Mouse (Mus musculus): ENCODE data around the gene Dstyk.
A peak's percentile ranks its signal among the peaks of the same experiment; 100 is the strongest.

Gene Dstyk

DNA sequence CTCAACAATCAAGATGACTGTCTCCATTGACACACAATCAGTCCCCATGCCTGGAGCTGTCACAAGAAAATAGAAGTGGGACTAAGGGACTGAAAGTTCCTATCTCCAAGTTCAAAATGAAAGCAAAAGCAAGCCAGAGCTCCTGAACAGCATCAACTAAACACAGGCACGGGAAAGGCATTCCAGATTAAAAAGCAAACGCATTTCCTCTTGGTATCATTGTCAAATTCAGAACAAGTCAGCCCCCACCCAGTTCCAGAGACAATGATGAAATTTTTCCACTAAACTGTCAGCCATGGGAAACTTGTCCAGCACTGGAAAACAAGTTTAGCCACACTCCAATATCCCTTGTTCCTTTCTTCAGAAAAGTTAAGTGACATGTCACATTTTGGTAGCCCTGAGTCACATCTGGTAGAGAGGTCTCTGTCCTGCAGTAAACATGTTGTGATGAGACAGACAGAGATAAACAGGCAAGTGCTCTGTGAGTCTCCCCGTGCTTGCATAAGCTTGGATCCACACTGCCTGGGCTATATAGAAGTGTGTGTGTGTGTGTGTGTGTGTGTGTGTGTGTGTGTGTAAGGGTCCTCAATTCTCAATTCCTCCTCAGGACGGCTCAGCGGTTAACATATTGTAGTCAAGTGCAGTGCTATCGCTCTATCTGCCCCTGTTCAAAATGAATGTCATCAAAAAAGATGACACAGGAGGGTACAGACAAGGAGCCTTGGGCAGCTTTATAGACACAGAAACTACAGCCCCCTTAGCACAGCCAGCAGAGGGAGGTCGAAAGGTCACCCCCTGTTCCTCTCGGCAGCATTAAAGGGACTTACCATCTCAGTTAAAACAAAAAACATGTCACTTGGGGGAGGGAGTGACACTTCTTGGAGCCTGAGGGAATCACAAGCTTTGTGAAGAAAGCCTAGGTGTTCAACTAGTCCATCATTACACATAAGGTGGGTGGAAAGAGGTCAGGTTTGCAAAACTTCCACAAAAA, 28.2 kb upstream of the Dstyk start:
- DNase-seq (ENCODE audit: low read depth), result no peak

DNA sequence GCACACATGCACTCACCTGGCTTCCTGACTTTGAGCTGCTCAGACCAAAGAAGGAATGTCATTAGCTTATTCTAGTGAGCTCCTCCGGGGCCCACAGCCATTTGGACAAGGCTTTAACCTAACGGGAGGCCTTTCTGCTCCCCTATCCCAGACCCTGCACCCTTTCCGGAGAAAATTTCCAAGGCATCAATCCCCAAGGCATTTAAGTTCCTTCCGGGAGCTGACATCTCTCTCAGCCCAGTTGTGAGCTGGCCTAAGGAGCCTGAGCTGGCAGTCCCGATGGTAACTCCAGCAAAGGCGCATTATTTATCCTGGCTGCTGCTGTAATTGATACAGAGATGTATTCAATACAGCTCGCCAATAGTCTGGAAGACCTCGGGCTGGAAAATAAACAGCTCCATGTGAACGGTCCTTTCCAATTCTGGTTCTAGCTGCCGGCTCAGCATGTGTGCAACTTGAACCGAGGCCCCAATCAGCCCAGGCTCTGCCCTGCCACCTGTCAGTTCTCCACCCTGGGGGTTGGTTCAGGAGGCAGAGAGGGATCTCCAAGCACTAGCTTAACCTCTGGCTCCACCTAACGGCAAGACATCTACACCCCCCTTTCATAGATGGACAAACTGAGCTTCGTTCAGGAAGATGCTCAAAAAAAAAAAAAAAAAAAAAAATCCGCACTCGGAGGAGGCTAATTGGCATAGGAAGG, 27.3 kb upstream of the Dstyk start:
- DNase-seq (ENCODE audit: low read depth), result peak; percentile 28

DNA sequence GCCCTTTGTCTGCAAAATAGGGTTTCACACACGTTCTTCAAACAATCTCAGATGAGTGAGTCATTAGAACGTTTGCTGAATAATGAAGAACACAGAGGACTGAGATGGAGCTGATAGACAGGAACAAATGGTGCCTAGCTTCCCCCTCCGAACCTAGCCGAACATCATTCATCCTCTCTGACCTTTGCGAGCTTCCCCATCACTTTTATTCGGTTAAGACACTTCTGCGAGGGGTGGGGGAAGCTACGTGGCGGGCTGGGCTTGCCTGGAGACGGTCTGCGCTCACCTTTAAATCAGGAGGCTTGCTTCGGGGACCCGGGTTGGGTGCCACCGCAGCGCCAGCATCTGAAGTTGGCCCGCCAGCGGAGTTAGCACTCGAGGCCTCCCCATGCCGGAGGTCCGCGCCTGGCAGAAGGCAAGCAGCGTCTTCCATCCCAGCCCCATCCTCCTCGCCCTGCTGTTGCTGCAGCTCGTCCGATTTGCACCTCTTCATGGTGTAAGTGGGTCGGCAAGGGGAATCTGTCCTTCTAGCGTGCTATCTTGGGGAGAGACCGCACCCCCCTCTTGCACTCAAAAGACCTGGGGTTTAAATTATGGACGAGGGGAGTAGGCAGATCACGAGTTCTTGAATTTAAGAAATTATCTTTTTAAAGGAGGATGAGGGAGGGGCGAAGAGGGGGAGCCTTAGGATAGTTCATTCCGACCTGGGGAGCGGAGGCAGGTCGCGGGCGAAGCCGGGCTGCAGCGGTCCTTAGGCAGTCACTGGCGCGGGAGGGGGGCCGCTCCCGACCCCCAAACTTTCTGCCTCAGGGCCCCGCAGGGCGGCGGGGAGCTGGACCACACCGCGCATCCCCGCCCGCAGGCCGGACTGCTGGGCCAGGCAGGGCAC, 26.4 kb upstream of the Dstyk start, which contains the start of gene Tmcc2:
Tmcc2 (minus strand) TSS at position 591 of the 889 bp plus-strand sequence.
- DNase-seq (ENCODE audit: low read depth), result peak; percentile 12

DNA sequence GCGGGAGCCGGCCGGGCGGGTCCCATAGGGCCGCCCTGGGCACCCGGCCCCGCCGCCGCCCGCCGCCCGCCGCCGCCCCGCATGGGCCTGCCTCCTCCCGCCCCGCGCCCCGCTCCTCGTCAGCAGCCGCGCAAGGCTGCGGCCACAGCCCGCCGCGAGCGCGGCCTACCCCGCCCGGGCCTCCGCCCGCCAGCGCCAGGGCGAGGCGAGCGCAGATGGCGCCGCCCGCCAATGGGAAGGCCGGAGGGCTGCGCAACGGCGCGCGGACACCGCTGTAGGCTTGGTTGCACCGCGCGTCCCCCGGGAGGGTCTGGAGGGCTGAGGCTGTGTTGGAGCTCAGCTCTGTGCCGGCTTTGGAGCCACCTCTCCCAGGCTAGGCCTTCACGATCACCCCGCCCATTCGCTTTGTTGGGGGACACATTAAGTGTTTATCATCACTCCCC, 25.8 kb upstream of the Dstyk start:
- no peak for DNase-seq (ENCODE audit: low read depth)

DNA sequence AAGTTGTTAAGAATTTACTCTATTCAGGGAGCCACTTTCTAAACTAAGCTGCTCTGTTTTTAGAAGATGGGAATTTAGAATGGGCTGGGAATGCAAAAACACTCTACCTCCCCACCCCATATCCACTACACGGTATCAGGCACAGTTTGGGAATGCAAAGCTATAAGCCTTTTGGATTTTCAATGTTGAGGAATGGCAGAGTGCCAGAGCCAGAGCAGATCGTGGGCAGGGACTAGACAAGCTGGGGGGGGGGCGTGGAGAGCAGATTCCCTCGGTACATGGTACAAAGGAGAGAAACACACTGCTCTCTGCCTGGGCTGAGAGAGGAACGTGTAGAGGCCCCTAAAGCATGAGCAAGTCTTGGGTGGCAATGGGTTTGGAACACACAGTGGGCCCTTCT, 24.5 kb upstream of the Dstyk start:
- DNase-seq (ENCODE audit: low read depth), result no peak

DNA sequence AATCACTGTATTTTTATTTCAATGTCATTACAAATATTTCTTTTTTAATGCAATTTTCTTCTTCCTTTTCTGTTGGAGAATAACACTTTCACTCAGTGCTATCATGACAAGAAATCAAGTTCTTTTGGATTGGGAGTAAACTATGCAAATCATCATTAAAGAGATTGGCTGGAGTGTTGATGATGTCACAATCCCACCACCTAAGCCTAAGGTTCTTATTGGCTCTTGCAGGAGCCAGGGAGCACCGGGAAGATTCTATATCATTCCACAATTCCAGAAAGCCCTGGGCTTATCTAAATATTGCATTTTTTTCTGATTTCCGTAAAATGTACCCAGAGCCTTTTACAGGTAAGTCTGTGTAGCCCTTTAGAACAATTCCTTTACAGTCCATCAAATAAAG, 20.6 kb upstream of the Dstyk start:
- DNase-seq (ENCODE audit: low read depth), result no peak

DNA sequence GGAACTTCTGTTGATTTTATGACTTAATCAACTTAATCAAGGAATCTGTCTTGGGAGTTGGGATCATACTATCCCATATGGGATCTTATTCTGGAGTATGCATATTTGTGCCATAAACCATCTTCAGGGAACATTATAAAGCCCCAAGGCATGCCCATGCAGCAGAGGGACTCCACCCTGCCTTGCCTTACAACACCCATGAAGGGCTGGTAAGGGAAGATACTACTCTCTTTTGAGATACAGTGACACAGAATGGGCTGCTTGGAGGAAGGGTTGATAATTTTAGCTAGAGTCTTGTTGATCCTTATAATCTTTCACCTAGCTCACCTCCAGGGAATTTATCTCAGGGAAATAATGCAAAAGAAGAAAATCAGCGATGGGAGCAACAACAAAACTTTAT, 16.8 kb upstream of the Dstyk start:
- DNase-seq (ENCODE audit: low read depth), result no peak

DNA sequence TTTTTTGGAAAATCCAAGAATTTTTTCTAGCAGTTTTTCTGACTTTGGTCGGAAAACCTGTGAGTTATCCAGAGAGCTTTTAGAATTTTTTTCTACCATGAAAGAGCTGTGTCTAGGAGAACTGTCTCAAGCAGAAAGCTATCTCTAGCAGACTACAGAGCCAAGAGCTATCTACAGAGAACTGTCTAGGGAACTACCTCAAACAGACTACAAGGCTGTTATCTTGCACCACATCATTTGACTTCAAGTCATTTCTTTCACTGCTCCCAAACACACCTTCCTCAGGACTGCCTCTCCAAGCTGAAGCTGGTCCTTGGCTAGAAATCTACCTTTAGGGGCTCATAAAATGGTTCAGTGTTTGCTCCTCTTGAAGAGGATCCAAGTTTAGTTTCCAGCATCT, 15.5 kb upstream of the Dstyk start:
- no peak for DNase-seq (ENCODE audit: low read depth)

DNA sequence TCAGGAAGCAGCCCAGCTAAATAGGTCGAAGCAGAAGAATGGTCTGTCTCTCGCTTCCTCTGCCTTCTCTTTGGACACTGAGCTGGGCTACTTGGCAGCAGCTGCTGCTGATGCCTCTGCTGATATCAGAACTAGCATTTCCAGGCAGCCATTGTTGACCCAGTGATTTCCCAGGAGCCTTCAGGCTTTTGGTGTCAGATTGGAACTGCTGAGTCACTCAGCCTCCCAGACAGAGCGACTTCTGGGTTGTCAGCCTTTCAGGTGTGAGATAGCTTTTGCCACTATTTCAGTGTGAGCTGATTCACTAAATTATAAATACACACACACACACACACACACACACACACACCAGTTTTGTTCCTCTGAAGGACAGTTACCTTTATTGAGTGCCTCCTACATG, 6.7 kb upstream of the Dstyk start:
- no peak for DNase-seq (ENCODE audit: low read depth)

DNA sequence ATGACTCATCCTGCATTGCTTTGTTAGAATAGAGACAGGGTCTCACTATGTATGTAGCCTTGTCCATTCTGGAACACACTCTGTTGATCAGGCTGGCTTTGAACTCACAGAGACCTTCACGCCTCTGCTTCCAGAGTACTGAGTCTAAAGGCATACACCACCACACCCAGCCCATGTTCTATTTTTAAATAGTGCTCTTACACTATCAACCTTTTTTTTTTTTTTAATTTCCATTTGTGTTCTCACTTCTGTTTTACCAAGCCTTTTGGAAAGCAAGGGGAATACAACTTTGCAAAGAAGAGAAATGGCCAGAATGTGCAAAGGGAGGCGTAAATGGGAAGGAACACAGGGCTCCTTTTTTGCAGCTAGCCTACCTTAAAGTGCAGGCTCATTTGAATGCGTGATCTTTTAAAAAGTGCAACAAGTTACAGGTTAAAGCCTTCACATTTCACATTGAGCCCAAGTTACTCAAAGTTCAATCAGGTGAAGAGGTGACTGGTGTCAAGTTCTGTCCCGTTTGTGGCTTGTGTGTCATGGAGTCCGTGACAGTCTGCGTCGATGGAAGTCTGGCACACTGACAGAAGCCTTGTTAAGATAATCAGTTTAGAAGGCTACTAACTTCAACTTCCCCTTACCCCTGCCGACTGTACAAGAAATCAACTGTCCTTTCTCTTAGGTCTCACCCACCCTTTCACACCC, 962 bp upstream of the Dstyk start:
- peak; percentile 38 for DNase-seq (ENCODE audit: low read depth)

DNA sequence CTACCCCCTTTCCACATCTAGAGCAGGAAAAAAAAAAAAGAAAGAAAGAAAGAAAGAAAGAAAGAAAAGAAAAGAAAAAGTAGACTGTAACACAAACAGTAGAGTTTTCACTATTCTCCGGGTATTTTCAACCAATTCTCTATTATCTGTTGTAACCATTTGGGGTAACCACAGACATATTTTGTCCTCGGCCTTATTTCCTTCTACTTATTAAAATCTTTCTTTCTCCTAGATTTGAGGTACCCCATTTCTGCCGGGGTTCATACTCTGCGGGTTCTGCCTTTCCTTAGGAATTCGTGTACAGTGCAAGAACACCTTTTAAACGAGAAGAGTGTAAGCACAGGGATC, 438 bp upstream of the Dstyk start:
- DNase-seq (ENCODE audit: low read depth), result no peak

DNA sequence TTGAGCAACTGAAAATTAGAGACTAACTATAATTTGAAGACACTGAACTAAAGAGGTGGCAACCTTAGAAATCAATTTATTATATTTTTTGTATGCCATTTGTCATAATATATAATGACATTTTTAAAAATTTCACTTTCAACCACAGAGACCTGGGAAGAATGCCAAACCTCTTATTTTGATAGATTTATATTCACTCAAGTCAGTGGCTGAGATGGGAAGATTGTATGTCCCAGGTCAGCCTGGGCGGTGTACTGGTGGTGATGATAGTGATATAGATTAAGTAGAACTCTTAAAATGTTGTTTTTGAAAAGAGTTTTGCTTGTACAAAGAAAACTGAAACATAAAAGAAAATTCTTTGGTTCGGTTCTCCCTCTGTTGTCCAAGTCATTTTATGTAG, 2.9 kb downstream of the Dstyk start:
- DNase-seq (ENCODE audit: low read depth), result no peak

DNA sequence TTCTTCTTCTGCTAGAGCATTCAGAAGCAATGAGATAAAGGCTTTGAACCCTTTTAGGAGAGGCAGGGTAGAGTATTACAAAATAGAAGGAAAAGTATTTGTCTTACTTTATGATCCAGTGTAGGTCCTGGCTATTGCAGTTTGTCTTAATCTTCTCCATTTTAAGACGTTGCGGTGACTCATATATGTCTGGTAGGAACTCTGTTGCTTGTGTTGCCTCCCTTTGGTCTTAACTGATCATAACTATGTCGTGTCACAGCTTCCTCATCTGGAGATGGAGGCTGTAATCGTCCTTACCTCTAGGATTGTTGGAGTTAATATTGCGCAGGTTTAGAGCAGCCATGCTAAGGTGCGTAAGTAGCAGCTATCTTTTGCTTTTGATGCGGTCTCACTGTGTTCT, 3.3 kb downstream of the Dstyk start:
- DNase-seq (ENCODE audit: low read depth), result no peak

DNA sequence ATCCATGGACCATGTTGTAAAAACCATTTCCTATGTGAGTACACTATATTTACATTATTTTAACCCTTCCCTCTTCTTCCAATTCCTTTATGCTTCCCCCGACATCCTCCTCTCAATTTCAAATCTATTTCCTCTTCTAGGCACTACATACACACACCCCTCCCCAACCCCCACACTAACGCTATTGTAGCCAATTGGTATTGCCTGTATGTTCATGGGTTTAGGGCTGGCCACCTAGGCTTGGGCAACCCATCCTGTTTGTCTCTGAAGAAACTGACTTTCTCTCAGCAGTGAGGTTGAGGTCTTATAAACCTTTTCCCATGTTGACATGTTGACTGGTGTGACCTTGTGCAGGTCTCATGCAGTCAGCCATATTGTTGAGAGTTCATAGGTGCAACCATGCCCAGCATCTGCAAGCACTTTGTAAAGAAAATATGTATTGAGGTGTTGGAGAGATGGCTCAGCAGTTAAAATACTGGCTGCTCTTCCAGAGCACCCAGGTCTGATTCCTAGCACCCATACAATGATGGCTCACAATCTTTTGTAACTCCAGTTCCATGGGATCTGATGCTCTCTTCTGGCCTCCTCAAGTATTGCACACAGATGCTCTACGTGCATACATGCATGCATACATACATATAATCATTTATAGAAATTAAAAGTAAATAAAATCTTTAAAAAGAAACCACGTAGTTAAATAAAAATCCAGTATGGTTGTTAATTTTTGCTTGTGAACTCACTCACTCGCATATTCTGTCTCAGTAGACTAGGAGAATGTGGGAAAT, 5.7 kb downstream of the Dstyk start:
- DNase-seq (ENCODE audit: low read depth), result no peak

DNA sequence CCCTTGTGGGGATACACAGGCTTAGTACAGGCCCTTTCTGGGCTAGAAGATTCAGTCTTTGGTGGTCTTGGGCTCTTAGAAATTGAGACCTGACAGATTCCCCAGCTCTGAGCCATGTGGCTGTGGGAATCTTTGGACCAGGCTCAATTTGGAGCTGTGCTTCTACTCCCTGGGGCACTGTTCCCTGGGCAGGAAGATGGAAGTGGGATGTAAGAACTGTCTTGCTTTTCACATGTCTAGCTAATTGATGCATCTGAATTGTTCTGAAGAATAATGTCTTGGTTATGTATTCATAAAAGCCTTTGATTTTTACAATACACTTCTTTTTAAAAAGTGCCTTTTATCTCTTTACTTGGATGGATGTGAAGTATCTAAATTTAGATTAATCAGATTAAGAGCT, 8.2 kb downstream of the Dstyk start:
- no peak for DNase-seq (ENCODE audit: low read depth)

DNA sequence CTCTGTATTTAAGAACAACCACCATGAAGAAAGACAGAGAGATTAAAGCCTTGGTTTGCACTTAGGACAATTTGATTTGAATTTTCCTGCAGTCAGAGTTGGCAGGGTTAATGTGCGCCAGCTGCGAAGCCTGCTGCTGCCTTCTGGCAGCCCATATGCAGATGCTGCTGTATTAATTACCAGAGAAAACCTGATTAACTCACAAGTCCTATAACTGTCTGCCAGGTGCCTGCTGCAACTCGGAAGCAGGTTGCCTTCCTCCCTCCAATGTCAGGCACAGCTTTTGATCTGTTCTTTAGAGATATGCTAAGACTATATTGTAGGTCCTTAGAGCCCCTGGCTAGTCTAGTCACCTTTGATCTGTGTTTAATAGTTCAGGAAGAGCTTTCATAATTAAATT, 13.5 kb downstream of the Dstyk start:
- DNase-seq (ENCODE audit: low read depth), result no peak

DNA sequence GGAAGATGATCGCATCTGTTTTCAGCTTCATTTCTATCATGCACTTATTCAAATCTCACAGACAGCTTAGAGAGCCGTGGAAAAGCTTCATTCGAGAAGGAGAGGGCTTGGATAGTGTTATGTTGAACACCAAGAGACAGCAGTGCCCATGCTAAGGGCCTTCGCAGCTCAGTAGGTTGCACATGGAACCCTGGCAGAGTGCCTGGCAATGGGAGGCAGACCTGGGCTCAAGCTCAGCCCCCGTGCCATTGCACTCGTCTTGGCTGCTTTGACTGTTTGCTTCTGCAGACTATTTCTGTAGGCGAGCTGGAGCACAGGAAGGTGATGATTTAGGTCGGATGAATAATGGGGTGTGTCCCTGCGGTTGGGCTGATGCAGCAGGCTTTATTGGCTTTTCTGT, 14.4 kb downstream of the Dstyk start:
- no peak for DNase-seq (ENCODE audit: low read depth)

DNA sequence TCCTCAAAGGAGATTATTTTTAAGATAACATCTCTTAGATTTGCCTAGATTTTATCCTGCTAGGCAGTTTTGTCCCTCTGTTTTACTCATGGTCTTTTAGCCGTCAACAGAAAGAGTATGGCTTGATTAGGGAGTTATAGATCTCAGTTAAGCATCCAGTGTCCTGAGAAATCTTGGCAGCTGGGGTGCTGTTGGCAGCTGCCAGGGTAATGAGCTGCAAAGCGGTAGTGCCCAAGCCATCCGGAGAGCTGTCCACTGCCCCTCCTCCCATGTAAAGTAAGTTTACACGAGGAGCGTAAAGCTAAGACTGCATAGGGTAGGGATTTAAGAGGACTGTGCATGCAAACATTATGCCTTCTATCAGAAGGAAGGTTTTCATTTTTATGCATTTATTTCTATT, 16.0 kb downstream of the Dstyk start:
- DNase-seq (ENCODE audit: low read depth), result no peak

DNA sequence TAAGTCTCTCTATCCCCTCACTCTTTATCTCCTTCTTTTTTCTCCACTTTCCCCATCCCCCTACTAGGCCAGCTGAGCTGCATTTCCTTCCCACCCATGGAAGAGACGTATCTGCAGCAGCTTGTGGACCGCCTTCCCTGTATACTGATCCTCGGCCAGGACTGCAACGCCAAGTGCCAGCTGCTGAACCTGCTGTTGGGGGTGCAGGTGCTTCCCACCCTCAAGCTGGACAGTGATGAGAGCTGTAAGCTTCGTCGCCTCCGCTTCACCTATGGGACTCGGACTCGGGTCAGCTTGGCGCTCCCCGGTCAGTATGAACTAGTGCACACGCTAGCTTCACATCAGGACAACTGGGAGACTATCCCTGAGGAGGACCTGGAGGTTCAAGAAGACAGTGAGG, 16.7 kb downstream of the Dstyk start:
- no peak for DNase-seq (ENCODE audit: low read depth)

DNA sequence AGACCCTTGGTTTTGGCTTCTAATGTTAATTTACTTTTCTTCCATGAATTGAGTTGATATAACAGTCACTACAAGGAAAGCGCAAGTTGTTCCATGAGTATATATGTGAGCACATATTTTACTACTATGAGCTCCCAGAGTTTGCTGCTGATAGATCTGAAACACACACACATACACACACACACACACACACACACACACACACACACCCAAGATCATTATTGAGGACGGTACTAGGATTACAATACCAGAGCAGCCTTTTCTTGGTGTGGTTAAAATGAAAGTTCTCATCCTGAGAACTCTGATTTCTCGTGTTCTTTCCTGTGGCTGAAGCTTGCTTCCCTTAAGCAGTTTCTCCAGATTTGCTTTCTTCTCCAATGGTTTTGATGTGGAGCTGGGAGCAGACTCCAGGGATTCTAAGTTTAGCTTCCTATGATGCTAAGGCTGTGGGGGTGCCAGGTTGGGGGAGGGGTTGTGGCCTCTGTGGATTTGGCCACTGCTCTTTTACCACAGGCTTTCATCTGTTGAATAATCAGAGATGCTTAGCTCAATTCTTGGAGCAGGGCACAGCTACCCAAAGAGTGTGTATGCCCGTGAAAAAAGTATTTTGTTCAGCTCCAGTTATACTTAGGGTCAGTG, 19.1 kb downstream of the Dstyk start:
- no peak for DNase-seq (ENCODE audit: low read depth)

Data from naive thymus-derived CD4-positive, alpha-beta T cell, adult 2 months (primary cell).